Mouse (Mus musculus) G1E (cell line): Measurements from ENCODE around the gene E2f8. TPM values are rescaled to one million over a fixed set of nuclear protein-coding genes. Genes with fewer than 3 reads are reported as not detected.

Source experiments
- ATAC-seq: 2 replicates; pipeline ENCODE4 v1.8.0; 2016; ENCODE audit warnings: mild to moderate bottlenecking; ENCODE audit not compliant: insufficient number of reproducible peaks, poor library complexity, low FRiP score, severe bottlenecking; ENCODE audit errors: extremely low read depth
- DNase-seq: peaks from one replicate; pipeline ENCODE4 v3.0.0; 2012; ENCODE audit warnings: low spot score
- H3K27me3 ChIP-seq: 2 replicates; pipeline ENCODE4 v1.6.1; 2012; ENCODE audit warnings: mild to moderate bottlenecking, low read length, inconsistent platforms; ENCODE audit not compliant: insufficient read depth
- H3K36me3 ChIP-seq: replicated peaks from 2 replicates; pipeline ENCODE3; 2012; ENCODE audit warnings: mild to moderate bottlenecking, inconsistent platforms
- H3K4me1 ChIP-seq: 2 replicates; pipeline ENCODE4 v1.6.1; 2012; ENCODE audit warnings: low read depth, low read length, inconsistent platforms, mixed read lengths; ENCODE audit not compliant: insufficient read depth
- H3K4me3 ChIP-seq: 2 replicates; pipeline ENCODE4 v1.5.1; 2012; ENCODE audit warnings: low read depth, mild to moderate bottlenecking, inconsistent platforms, low read length, moderate library complexity, mixed read lengths
- H3K9me3 ChIP-seq: replicated peaks from 2 replicates; pipeline ENCODE4 v1.6.1; 2012; ENCODE audit warnings: inconsistent platforms
- CTCF ChIP-seq: IDR thresholded peaks from 2 replicates; pipeline ENCODE4 v1.5.1; 2012; ENCODE audit warnings: low read depth, low read length, inconsistent platforms, mixed read lengths
- GATA1 ChIP-seq: IDR thresholded peaks from 2 replicates; pipeline ENCODE4 v1.6.1; 2012; ENCODE audit warnings: borderline replicate concordance, low read length, inconsistent platforms, mixed read lengths
- GATA2 ChIP-seq: IDR thresholded peaks from 2 replicates; pipeline ENCODE4 v1.6.1; 2012; ENCODE audit warnings: low read depth, low read length, inconsistent platforms, borderline replicate concordance
- POLR2AphosphoS5 ChIP-seq: IDR thresholded peaks from 2 replicates; pipeline ENCODE4 v1.6.1; 2012; ENCODE audit warnings: low read depth, low read length, inconsistent platforms; ENCODE audit not compliant: insufficient replicate concordance
- TAL1 ChIP-seq: conservative IDR thresholded peaks from 2 replicates; pipeline ENCODE4 v1.6.1; 2012; ENCODE audit warnings: low read depth, low read length, inconsistent platforms, mixed read lengths
- polyA plus RNA-seq: library from polyadenylated mRNA; stranded (reverse); fragments of >175 nt; gene quantifications from 2 replicates; pipeline ENCODE4 v1.2.3, GENCODE M21; 2012
- total RNA-seq, 2 experiments: library from RNA; stranded (forward) in 1 of 2; stranded (reverse) in 1 of 2; fragments of 200-1000 nt in 1 of 2; fragments of >200 nt in 1 of 2; fragmentation: Nextera tagmentation in 1 of 2; gene quantifications; 2 replicates each; pipeline ENCODE4 v1.2.3; 2014 to 2017

The E2f8 gene
- total and polyA plus RNA-seq, 3 experiments, result 25.0 to 133 (median 35.0) TPM

GRCm38 (mm10) chr7:48834371-48834970 is 46.9 kb downstream of the E2f8 start:
- Histone ChIP-seq H3K4me1 (peaks cover 2% of the 10 kb centered on the region; the same call in 1 of the 2 replicates), H3K9me3 (no peaks in the 10 kb centered on the region), H3K4me3 (no peak overlapping the region), H3K27me3 (peaks cover 10% of the 10 kb centered on the region; the same call in 1 of the 2 replicates), H3K36me3 (no peaks in the 10 kb centered on the region)
- no peak for ATAC-seq
- no peak for DNase-seq
- TF ChIP-seq GATA2 (no peak), CTCF (no peak), GATA1 (no peak)

GRCm38 (mm10) chr7:48832735-48833134 is 48.7 kb downstream of the E2f8 start:
- Histone ChIP-seq H3K27me3 (peaks cover 7% of the 10 kb centered on the region; the same call in 1 of the 2 replicates), H3K4me1 (peaks cover 2% of the 10 kb centered on the region; the same call in 1 of the 2 replicates), H3K9me3 (no peaks in the 10 kb centered on the region), H3K4me3 (no peak overlapping the region), H3K36me3 (peaks cover 6% of the 10 kb centered on the region)
- DNase-seq, result no peak
- no peak for TF ChIP-seq GATA2
- no peak for TF ChIP-seq CTCF
- no peak for TF ChIP-seq TAL1
- no peak for TF ChIP-seq GATA1
- no peak for TF ChIP-seq POLR2AphosphoS5
- no peak for ATAC-seq

- TF ChIP-seq CTCF, result no peak
- no peak for TF ChIP-seq POLR2AphosphoS5
- TF ChIP-seq GATA1, result no peak
- no peak for TF ChIP-seq GATA2
- no peak for TF ChIP-seq TAL1
- Histone ChIP-seq H3K4me3 (no peak overlapping the region), H3K9me3 (no peaks in the 10 kb centered on the region), H3K27me3 (peaks cover 6% of the 10 kb centered on the region; the same call in 1 of the 2 replicates), H3K36me3 (peaks cover 27% of the 10 kb centered on the region), H3K4me1 (peaks cover 2% of the 10 kb centered on the region; the same call in 1 of the 2 replicates)
- ATAC-seq (no peak), DNase-seq (no peak)
Measured at GRCm38 (mm10) chr7:48830395-48830794, 51.0 kb downstream of the E2f8 start.

- Histone ChIP-seq H3K36me3 (peaks cover 37% of the 10 kb centered on the region), H3K4me3 (no peak overlapping the region), H3K9me3 (no peaks in the 10 kb centered on the region), H3K4me1 (peaks cover 2% of the 10 kb centered on the region; the same call in 1 of the 2 replicates), H3K27me3 (0 out of 2 replicates have a peak, but pooled peaks cover 5% of the 10 kb centered on the region)
- ATAC-seq (no peak), DNase-seq (no peak)
- TF ChIP-seq TAL1 (no peak), POLR2AphosphoS5 (no peak), GATA2 (no peak), GATA1 (no peak), CTCF (no peak)
Measured at GRCm38 (mm10) chr7:48829177-48829910, 52.1 kb downstream of the E2f8 start.

- Histone ChIP-seq H3K4me3 (no peak overlapping the region), H3K4me1 (no peaks in the 10 kb centered on the region), H3K36me3 (peaks cover 79% of the 10 kb centered on the region), H3K9me3 (no peaks in the 10 kb centered on the region), H3K27me3 (no peaks in the 10 kb centered on the region)
- ATAC-seq, result no peak
- DNase-seq, result no peak
- TF ChIP-seq POLR2AphosphoS5 (no peak), CTCF (no peak), GATA2 (no peak), GATA1 (no peak), TAL1 (no peak)
Measured at GRCm38 (mm10) chr7:48825170-48825569, 56.2 kb downstream of the E2f8 start.

GRCm38 (mm10) chr7:48824671-48825070 is 56.7 kb downstream of the E2f8 start:
- TF ChIP-seq TAL1 (no peak), GATA1 (no peak), CTCF (no peak), GATA2 (no peak), POLR2AphosphoS5 (no peak)
- Histone ChIP-seq H3K27me3 (no peaks in the 10 kb centered on the region), H3K36me3 (peaks cover 84% of the 10 kb centered on the region), H3K4me1 (no peaks in the 10 kb centered on the region), H3K4me3 (no peak overlapping the region), H3K9me3 (no peaks in the 10 kb centered on the region)
- no peak for DNase-seq
- ATAC-seq, result no peak
